Comparison of ENCODE assay signal across 9 mouse cellular contexts in genomic region chr17:66485742-66486141, GRCm38 (mm10). TPM values are rescaled to one million over a fixed set of nuclear protein-coding genes. Genes with fewer than 3 reads are reported as not detected.
DNase-seq lines count a peak whose midpoint lies in the region; ATAC-seq and TF ChIP-seq lines count a peak whose summit lies in the region.
"Had no signal": no experiment of that assay in that cellular context is flagged by ENCODE, and none has a peak within 500 bp of the region (broad histone marks: within the 10 kb centered on the region; RNA-seq: fewer than 3 reads in every experiment).

No protein-coding gene starts in this region.

- H3K4me3 ChIP-seq in ES-Bruce4 (ENCODE audit: low read depth, low read length) = peak overlapping the region; percentile 44
- H3K4me3 ChIP-seq in heart, embryonic 12.5 days = no peak overlapping the region
- no peak overlapping the region for H3K4me3 ChIP-seq in olfactory bulb, adult 2 months (ENCODE audit: insufficient read depth, low read depth, low read length)
- H3K4me3 ChIP-seq: limb, embryonic 15.5 days had no signal

- H3K27me3 ChIP-seq in ES-Bruce4 (ENCODE audit: control insufficient read depth, insufficient read depth, low read length, poor library complexity, severe bottlenecking) = no peaks in the 10 kb centered on the region
- peaks cover 12% of the 10 kb centered on the region; the same call in 1 of the 2 replicates for H3K27me3 ChIP-seq in heart, embryonic 12.5 days (replicated peaks)

- peak; percentile 36 for TF ChIP-seq POLR2A in ES-Bruce4 (IDR thresholded peaks at IDR 0.05; ENCODE audit: insufficient read depth, low read length)
- no peak for TF ChIP-seq POLR2A in olfactory bulb, adult 2 months (IDR thresholded peaks at IDR 0.05; ENCODE audit: insufficient read depth, low read depth, low read length)

- no peaks in the 10 kb centered on the region for H3K9me3 ChIP-seq in ES-Bruce4 (replicated peaks; ENCODE audit: control insufficient read depth, insufficient read depth, low read length, poor library complexity, severe bottlenecking)
- H3K9me3 ChIP-seq in heart, embryonic 12.5 days (replicated peaks) = no peaks in the 10 kb centered on the region
- H3K9me3 ChIP-seq: limb, embryonic 15.5 days had no signal

- H3K4me2 ChIP-seq in heart, embryonic 12.5 days = peak overlapping the region; percentile 39
- H3K4me2 ChIP-seq: limb, embryonic 15.5 days had no signal

- 9% methylated on average over 11 of the region's 11 CpGs for WGBS in heart, embryonic 12.5 days
- WGBS in large intestine, adult 2 months = 11% methylated on average over 11 of the region's 11 CpGs
- WGBS in olfactory bulb, adult 2 months = 4% methylated on average over 11 of the region's 11 CpGs

- H3K9ac ChIP-seq in ES-Bruce4 (ENCODE audit: low read depth, poor library complexity, severe bottlenecking) = peak overlapping the region; percentile 94
- no peak overlapping the region for H3K9ac ChIP-seq in heart, embryonic 12.5 days
- H3K9ac ChIP-seq: limb, embryonic 15.5 days had no signal

- peak; percentile 81 for TF ChIP-seq EP300 in ES-Bruce4 (IDR thresholded peaks at IDR 0.05; ENCODE audit: insufficient read depth, low read depth, low read length)

- peak overlapping the region; percentile 98 for H3K27ac ChIP-seq in ES-Bruce4 (ENCODE audit: insufficient read depth, low read length)
- H3K27ac ChIP-seq in heart, embryonic 12.5 days (ENCODE audit: poor library complexity, severe bottlenecking) = no peak overlapping the region
- no peak overlapping the region for H3K27ac ChIP-seq in olfactory bulb, adult 2 months (ENCODE audit: insufficient read depth, low read depth, low read length)
- H3K27ac ChIP-seq: limb, embryonic 15.5 days had no signal

- peak; percentile 75 for TF ChIP-seq CTCF in ES-Bruce4 (IDR thresholded peaks at IDR 0.05; ENCODE audit: low read depth, low read length)
- TF ChIP-seq CTCF in olfactory bulb, adult 2 months (IDR thresholded peaks at IDR 0.05; ENCODE audit: insufficient read depth, low read depth, low read length) = peak; percentile 85; the same call in 1 of the 2 replicates

- no peaks in the 10 kb centered on the region for H3K36me3 ChIP-seq in ES-Bruce4 (ENCODE audit: control insufficient read depth, insufficient read depth, low read length, poor library complexity, severe bottlenecking)
- H3K36me3 ChIP-seq in heart, embryonic 12.5 days = no peaks in the 10 kb centered on the region
- H3K36me3 ChIP-seq: limb, embryonic 15.5 days had no signal

- ATAC-seq in erythroblast, adult 5-6 weeks (replicated peaks; ENCODE audit: low FRiP score, poor library complexity, severe bottlenecking) = 0 out of 2 replicates have a peak, but pooled peaks have one; percentile 55
- no peak for ATAC-seq in heart, embryonic 12.5 days (ENCODE audit: insufficient number of reproducible peaks, low FRiP score)

- DNase-seq in brain, adult 2 months (ENCODE audit: low read depth, low spot score) = peak; percentile 89
- DNase-seq in large intestine, adult 2 months (ENCODE audit: low read depth, low spot score) = peak; percentile 29
- DNase-seq in lung, adult 18-20 months = peak; percentile 66 to 69
- peak; percentile 52 for DNase-seq in thymus, postnatal 0 days (ENCODE audit: low spot score)

- no peaks in the 10 kb centered on the region for H3K4me1 ChIP-seq in ES-Bruce4 (ENCODE audit: control insufficient read depth, insufficient read depth, low read length)
- H3K4me1 ChIP-seq in heart, embryonic 12.5 days (replicated peaks) = peaks cover 7% of the 10 kb centered on the region
- no peaks in the 10 kb centered on the region for H3K4me1 ChIP-seq in olfactory bulb, adult 2 months (ENCODE audit: control insufficient read depth, insufficient read depth, low read length)

RNA-seq across cellular contexts. Expression of gene Rab12, which starts 33.8 kb away (rescaled TPM):
- 100 and 105 TPM in 2 replicates for polyA plus RNA-seq in ES-Bruce4 (2011; ENCODE audit: insufficient read depth, insufficient read length, low read depth, missing spikeins)
- total RNA-seq in erythroblast, adult 5-6 weeks (2015; ENCODE audit: low replicate concordance) = 5.0 and 5.6 TPM in 2 replicates
- total RNA-seq in erythroblast, adult 5-6 weeks (2017; ENCODE audit: low replicate concordance) = 5.3 and 10.1 TPM in 2 replicates
- 60.5 and 63.6 TPM in 2 replicates for polyA plus RNA-seq in heart, embryonic 12.5 days (2016; fragmentation: Nextera tagmentation; extraction: Ambion mirVana)
- polyA plus RNA-seq in large intestine, adult 2 months (2012; rRNA removed) = 16.3 and 17.3 TPM in 2 replicates
- not detected in 2 replicates for polyA plus RNA-seq in olfactory bulb, adult 2 months (2012; ENCODE audit: insufficient read depth, insufficient read length, low replicate concordance, missing spikeins)
- polyA plus RNA-seq in thymus, postnatal 0 days (2015; fragmentation: Nextera tagmentation; extraction: Ambion mirVana) = 20.8 and 24.9 TPM in 2 replicates

RNA-seq across cellular contexts. Expression of gene Mtcl1, which starts 36.2 kb away (rescaled TPM):
- polyA plus RNA-seq in ES-Bruce4 (2011; ENCODE audit: insufficient read depth, insufficient read length, low read depth, missing spikeins) = 91.0 and 92.3 TPM in 2 replicates
- not detected in 2 replicates for total RNA-seq in erythroblast, adult 5-6 weeks (2015; ENCODE audit: low replicate concordance)
- total RNA-seq in erythroblast, adult 5-6 weeks (2017; ENCODE audit: low replicate concordance) = not detected in 2 replicates
- polyA plus RNA-seq in heart, embryonic 12.5 days (2016; fragmentation: Nextera tagmentation; extraction: Ambion mirVana) = 1.4 and 1.7 TPM in 2 replicates
- polyA plus RNA-seq in large intestine, adult 2 months (2012; rRNA removed) = 0.88 and 1.1 TPM in 2 replicates
- polyA plus RNA-seq in olfactory bulb, adult 2 months (2012; ENCODE audit: insufficient read depth, insufficient read length, low replicate concordance, missing spikeins) = not detected in 2 replicates
- polyA plus RNA-seq in thymus, postnatal 0 days (2015; fragmentation: Nextera tagmentation; extraction: Ambion mirVana) = 4.4 and 5.6 TPM in 2 replicates

Comparison
In these comparisons a context has a peak if more than half of its experiments do, and no peak if none do; other contexts are left out.
1. DNase-seq: peak in every context shown above with its lines; median percentile 89 in brain, adult 2 months; 68 in lung, adult 18-20 months; 52 in thymus, postnatal 0 days; 29 in large intestine, adult 2 months.